Mouse (Mus musculus) R1 (cell line): ENCODE measurements around the gene Baz2a.
A peak's percentile ranks its signal among the peaks of the same experiment; 100 is the strongest.
"Not testable (repeated sequence)": the region's sequence is repeated elsewhere in the genome, so short reads cannot be mapped to it uniquely, and the experiment has no call there.

Source experiments
- DNase-seq: peaks from one replicate; pipeline ENCODE4 v3.0.0-alpha.2; 2018; ENCODE audit warnings: low read depth, low spot score

Baz2a gene

GRCm38 (mm10) chr10:128081807-128082476 lies 9.4 kb upstream of the Baz2a start:
- DNase-seq: no peak

GRCm38 (mm10) chr10:128082477-128082808 lies 8.9 kb upstream of the Baz2a start:
- DNase-seq: no peak

GRCm38 (mm10) chr10:128082880-128083421 lies 8.4 kb upstream of the Baz2a start, which contains the start of gene Atp5b:
Gene Atp5b, plus strand, starts transcription at chr10:128083273.
- DNase-seq: peak; percentile 100

- peak; percentile 30 for DNase-seq
These were observed 7.7 kb upstream of the Baz2a start for GRCm38 (mm10) chr10:128083688-128084087.

- peak; percentile 42 for DNase-seq
These were observed 7.2 kb upstream of the Baz2a start for GRCm38 (mm10) chr10:128084160-128084559.

- peak; percentile 78 for DNase-seq
These were observed 5.0 kb upstream of the Baz2a start for GRCm38 (mm10) chr10:128086391-128086790.

GRCm38 (mm10) chr10:128087216-128087615 lies 4.2 kb upstream of the Baz2a start:
- not testable (repeated sequence) for DNase-seq

- DNase-seq: no peak
These were observed 3.2 kb upstream of the Baz2a start for GRCm38 (mm10) chr10:128088181-128088580.

GRCm38 (mm10) chr10:128089842-128090241 lies 1.5 kb upstream of the Baz2a start:
- DNase-seq: no peak

GRCm38 (mm10) chr10:128090651-128091563 lies 470 bp upstream of the Baz2a start:
- peak; percentile 95 for DNase-seq

GRCm38 (mm10) chr10:128092506-128093495 lies 1.4 kb downstream of the Baz2a start:
- peak; percentile 87 for DNase-seq

- no peak for DNase-seq
These were observed 2.3 kb downstream of the Baz2a start for GRCm38 (mm10) chr10:128093496-128094294.

GRCm38 (mm10) chr10:128094340-128094968 lies 3.1 kb downstream of the Baz2a start:
- peak; percentile 96 for DNase-seq

GRCm38 (mm10) chr10:128095003-128095636 lies 3.7 kb downstream of the Baz2a start:
- peak; percentile 69 for DNase-seq

GRCm38 (mm10) chr10:128096313-128096692 lies 4.9 kb downstream of the Baz2a start:
- no peak for DNase-seq

GRCm38 (mm10) chr10:128096693-128097586 lies 5.6 kb downstream of the Baz2a start:
- peak; percentile 90 for DNase-seq

GRCm38 (mm10) chr10:128097587-128097971 lies 6.2 kb downstream of the Baz2a start:
- peak; percentile 68 for DNase-seq

GRCm38 (mm10) chr10:128110103-128110761 lies 18.9 kb downstream of the Baz2a start:
- no peak for DNase-seq
